In the genomic region with DNA sequence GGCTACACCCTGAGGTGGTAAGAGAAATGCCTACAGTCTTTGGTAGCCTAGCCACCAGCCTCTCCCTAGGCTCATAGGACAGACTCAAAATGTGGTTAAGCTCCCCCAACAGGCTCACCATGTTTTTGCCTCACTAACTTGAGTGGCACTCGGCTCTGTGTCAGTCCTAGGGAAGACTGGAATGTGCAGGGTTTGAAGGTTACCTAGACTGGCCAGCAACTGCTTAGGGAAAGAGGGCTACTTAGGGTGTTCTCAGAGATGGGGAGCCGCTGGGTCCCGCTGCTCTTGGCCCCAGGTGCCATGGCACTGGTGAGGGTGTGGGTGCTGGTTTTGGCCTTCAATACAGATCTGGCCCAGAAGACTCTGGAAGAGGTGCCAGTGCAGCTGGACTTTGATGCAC, we compare ENCODE assay signal across 39 mouse cellular contexts. TPM values are rescaled to one million over a fixed set of nuclear protein-coding genes. Genes with fewer than 3 reads are reported as not detected.
"Had no signal": no experiment of that assay in that cellular context is flagged by ENCODE, and none has a peak within 500 bp of the region (broad histone marks: within the 10 kb centered on the region; RNA-seq: fewer than 3 reads in every experiment).

A gene (plus strand): TSS at position 301 of the 400 bp plus-strand sequence.

- H3K4me1 ChIP-seq: embryonic facial prominence, embryonic 12.5 days; embryonic facial prominence, embryonic 13.5 days; embryonic facial prominence, embryonic 15.5 days; forebrain, embryonic 12.5 days; forebrain, embryonic 13.5 days; forebrain, embryonic 15.5 days had no signal

- H3K36me3 ChIP-seq: embryonic facial prominence, embryonic 10.5 days; embryonic facial prominence, embryonic 12.5 days; embryonic facial prominence, embryonic 13.5 days; embryonic facial prominence, embryonic 15.5 days; forebrain, embryonic 10.5 days; forebrain, embryonic 12.5 days; forebrain, embryonic 15.5 days had no signal

- H3K27me3 ChIP-seq: embryonic facial prominence, embryonic 12.5 days; embryonic facial prominence, embryonic 13.5 days; embryonic facial prominence, embryonic 15.5 days; forebrain, embryonic 13.5 days; forebrain, embryonic 15.5 days had no signal

- DNase-seq: cerebellum, adult 2 months; cerebellum, adult 8-10 months; cerebellum, adult 9-10 months; cerebellum, adult 9-11 months; cerebellum, postnatal 10 days; cerebellum, postnatal 14 days; cerebellum, postnatal 25 days; cerebellum, postnatal 36 days; embryo, embryonic 11 days; forebrain, postnatal 0 days; gastrocnemius, adult 2 months; gastrocnemius, postnatal 10 days; gastrocnemius, postnatal 14 days; gastrocnemius, postnatal 25 days; heart, adult 2 months had no signal

- H3K4me3 ChIP-seq: embryonic facial prominence, embryonic 10.5 days; embryonic facial prominence, embryonic 12.5 days; embryonic facial prominence, embryonic 13.5 days; embryonic facial prominence, embryonic 15.5 days; erythroblast, embryonic 14.5 days; forebrain, embryonic 10.5 days; forebrain, embryonic 12.5 days; forebrain, embryonic 13.5 days; forebrain, embryonic 15.5 days; gastrocnemius, adult 2 months; heart, adult 2 months had no signal

- H3K27ac ChIP-seq: embryonic facial prominence, embryonic 10.5 days; embryonic facial prominence, embryonic 12.5 days; embryonic facial prominence, embryonic 13.5 days; embryonic facial prominence, embryonic 15.5 days; forebrain, embryonic 10.5 days; forebrain, embryonic 12.5 days; forebrain, embryonic 13.5 days; forebrain, embryonic 15.5 days; gastrocnemius, adult 2 months; heart, adult 2 months had no signal

RNA-seq across cellular contexts. Expression of the gene that starts here (rescaled TPM):
- total RNA-seq: common myeloid progenitor, adult 5-6 weeks; forebrain, postnatal 0 days; gastrocnemius, adult 18-20 months; gastrocnemius, adult 2 months; gastrocnemius, adult 8-10 months; gastrocnemius, postnatal 10 days; gastrocnemius, postnatal 14 days; gastrocnemius, postnatal 25 days; gastrocnemius, postnatal 36 days; gastrocnemius, postnatal 4 days; granulocyte monocyte progenitor cell, adult 5-6 weeks; heart, adult 2 months; heart, adult 8-10 months had no signal
- polyA plus RNA-seq: cerebellum, adult 2 months; cortical plate, adult 2 months; embryonic facial prominence, embryonic 10.5 days; embryonic facial prominence, embryonic 11.5 days; embryonic facial prominence, embryonic 12.5 days; embryonic facial prominence, embryonic 13.5 days; embryonic facial prominence, embryonic 14.5 days; embryonic facial prominence, embryonic 15.5 days; erythroblast, embryonic 14.5 days; forebrain, embryonic 10.5 days; forebrain, embryonic 11.5 days; forebrain, embryonic 12.5 days; forebrain, embryonic 13.5 days; forebrain, embryonic 14.5 days; forebrain, embryonic 15.5 days; forebrain, embryonic 16.5 days; forebrain, postnatal 0 days; frontal cortex, adult 2 months; gonadal fat pad, adult 2 months; heart, adult 2 months had no signal
